Mouse (Mus musculus): ENCODE results near the gene Neurl1a.

Neurl1a gene

GRCm38 (mm10) chr19:47168223-47168622 lies 10.4 kb upstream of the Neurl1a start:
- DNase-seq (ENCODE audit: low spot score in 2 of 2) = no peak

DNA sequence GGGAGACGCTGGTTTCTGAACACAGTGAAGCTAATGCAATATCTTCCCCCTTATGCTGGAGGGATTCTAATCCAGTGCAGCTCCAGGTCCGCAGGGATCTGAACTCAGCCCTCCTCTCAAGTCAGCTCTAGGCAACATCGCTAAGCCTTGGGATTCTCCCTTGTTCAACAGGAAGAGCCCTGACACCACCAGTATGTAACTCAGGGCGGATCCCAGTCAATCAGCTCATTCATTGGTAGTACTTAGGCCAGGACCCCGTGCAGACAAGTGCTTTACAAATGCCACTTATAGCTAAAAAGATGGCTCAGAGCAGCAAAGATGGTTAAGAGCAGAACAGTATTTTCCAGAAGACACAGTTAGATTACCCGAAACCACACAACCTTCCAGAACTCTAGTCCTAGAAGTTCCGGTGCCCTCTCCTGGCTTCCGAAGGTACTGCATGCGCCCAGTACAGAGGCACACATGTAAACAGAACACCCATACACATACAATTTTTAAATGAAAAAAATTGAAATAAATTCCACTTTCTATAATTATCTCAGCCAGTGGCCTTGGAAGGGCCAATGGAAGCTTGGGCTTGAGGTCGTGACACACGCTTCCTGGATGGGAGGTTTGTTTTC lies 9.7 kb upstream of the Neurl1a start:
- peak; percentile 85 to 92 for DNase-seq (ENCODE audit: low spot score in 2 of 2)

- DNase-seq (ENCODE audit: low spot score in 2 of 2) = no peak
Observed at GRCm38 (mm10) chr19:47174515-47174914, 4.1 kb upstream of the Neurl1a start.

DNA sequence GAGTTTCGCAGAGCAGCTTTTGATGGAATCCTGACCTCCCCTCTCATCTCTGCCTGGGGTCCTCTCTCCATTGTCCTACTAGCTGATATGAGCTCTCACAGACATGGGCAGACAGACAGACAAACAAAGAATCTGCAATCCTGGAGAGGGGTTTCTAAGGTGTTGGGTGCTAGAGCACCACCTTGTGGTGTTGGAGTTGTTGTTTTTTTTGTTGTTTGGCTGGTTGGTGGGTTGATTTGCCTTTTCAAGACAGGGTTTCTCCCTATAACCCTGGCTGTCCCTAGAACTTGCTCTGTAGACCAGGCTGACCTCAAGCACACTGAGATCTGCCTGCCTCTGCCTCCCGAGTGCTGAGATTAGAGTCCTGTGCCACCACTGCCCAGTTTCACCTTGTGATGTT lies 3.1 kb upstream of the Neurl1a start:
- DNase-seq (ENCODE audit: low spot score in 2 of 2) = no peak

- no peak for DNase-seq (ENCODE audit: low spot score in 2 of 2)
Observed at GRCm38 (mm10) chr19:47176916-47177505, 1.6 kb upstream of the Neurl1a start.

DNA sequence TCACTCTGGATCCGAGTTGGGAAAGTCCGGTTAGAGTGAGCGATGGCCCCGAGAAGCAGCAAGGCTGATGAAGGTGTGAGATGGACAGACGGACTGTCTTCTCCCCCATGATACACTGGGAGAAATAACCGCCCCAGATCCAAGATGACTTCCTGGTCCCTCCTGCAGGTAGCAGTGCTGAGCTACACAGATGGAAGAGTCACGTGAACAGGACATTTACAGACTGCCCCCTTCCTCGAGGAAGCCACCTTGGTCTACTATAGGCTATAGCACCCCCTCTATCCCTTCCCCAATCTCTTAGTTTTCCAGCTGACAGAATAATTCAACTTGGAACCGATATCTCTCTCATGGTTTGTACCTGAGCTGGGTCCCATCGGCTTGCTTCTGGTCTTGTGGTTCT lies 619 bp upstream of the Neurl1a start:
- no peak for DNase-seq (ENCODE audit: low spot score in 2 of 2)

DNA sequence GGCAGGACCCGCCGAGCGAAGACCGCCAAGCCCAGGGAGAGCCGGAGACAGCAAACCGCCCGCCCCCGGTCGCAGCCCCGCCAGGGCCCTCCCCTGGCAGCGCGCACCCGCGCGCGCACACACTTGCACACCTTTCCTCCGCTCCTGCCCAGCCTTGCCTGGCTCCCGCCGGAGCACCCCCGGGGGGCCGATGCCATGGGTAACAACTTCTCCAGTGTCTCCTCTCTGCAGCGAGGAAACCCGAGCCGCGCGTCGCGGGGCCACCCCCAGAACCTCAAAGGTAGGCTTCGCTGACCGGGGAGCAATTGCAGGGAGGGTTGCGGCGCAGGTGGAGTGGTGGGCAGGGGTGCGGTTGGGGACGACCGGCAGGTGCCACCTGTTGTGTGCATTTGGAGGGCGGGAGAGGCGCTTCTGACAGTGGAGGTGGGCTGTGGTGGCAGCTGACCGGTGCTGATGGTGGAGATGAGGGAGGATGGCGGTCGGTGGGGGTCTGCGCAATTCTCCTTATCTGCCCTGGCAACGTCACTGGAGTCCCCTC lies 721 bp downstream of the Neurl1a start:
- peak in 1 of 2 experiments; percentile 35 for DNase-seq (ENCODE audit: low spot score in 2 of 2)

DNA sequence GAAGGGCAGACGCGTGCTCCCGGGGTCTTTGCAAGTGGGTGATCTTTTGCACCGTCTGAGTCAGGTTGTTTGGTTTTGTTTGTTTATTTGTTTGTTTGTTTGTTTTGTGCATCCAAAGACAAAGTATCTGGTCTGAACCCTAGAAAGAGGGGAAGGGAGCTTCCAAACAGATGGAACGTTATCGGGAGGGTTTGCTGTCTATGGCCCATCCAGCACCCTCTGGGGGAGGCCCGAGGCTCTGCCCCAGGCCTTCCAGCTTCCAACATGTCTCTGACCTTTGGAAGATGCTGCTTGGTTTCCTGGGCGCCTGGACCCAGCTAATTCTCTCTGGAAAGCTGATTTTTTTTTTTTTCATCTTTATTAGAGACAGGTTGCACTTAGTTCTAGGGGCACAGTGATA lies 1.4 kb downstream of the Neurl1a start:
- no peak for DNase-seq (ENCODE audit: low spot score in 2 of 2)

DNA sequence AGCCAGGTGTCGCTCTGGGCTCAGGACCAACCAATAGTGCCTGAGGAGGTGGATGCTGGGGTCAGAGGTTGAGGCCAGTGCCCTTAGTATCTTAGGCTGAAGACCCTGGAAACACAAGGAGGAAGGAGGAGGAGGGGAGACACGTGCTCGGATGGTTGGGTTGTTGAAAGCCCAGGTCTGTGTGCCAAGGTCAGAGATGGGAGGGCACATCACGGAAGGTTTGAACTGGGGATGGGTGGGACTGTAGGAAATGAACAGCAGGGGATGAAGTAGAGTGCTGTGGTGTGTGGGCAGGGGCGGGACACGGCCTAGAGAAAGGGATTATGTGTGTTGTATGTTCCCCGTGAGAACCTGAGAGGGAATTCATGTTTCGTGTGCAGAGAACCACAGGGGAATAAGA lies 5.6 kb downstream of the Neurl1a start:
- DNase-seq (ENCODE audit: low spot score in 2 of 2) = no peak

DNA sequence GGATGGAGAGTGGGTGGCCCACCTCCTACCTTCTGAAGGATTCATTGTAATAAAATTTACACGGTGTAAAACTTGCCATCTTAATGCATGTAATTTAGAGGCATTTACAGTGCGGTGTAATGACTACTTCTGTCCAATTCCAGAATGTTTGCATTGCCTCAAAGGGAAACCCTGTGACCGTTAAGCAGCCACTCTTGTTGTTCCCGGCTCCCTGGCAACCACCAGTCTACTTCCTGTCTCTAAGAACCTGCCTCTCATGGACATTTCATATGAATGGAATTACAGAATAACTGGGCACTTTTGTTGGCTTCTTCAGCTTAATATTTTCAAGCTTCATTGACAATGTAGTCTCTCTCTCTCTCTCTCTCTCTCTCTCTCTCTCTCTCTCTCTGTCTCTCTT lies 6.1 kb downstream of the Neurl1a start:
- no peak for DNase-seq (ENCODE audit: low spot score in 2 of 2)

DNA sequence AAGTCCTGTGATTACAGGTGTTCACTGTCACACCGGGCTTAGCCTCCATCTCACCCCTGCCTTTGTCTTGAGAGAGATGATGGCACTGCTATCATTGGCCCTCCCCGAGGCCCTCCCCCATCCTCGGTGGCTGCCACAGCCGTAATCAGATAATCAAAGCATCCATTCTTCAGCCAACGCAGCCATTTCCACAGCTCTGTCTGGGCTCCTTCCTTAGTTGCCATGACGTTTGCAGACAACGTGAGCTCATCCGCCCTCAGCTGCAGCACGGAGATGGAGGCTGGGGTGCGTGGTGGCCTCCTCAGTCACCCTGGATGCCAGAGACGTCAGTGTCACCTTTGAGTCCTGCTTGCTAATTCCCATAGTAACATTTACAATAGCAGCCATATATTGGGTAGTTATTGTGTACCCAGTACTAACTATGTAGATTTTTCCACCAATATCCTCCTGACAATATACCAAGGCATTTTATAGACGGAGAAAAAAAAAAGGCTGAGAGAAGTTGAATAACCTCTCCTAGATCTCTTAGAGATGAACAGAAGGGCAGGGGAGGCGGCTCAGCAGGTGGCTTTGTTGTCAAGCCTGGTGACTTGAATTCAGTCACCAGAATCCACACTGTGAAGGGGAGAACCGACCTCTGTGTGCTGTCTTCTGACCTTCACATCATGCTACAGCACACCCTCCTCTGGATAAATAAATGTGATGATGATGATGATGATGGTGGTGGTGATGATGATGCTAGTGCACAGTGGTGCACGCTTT lies 8.1 kb downstream of the Neurl1a start:
- DNase-seq (ENCODE audit: low spot score in 2 of 2) = no peak

DNA sequence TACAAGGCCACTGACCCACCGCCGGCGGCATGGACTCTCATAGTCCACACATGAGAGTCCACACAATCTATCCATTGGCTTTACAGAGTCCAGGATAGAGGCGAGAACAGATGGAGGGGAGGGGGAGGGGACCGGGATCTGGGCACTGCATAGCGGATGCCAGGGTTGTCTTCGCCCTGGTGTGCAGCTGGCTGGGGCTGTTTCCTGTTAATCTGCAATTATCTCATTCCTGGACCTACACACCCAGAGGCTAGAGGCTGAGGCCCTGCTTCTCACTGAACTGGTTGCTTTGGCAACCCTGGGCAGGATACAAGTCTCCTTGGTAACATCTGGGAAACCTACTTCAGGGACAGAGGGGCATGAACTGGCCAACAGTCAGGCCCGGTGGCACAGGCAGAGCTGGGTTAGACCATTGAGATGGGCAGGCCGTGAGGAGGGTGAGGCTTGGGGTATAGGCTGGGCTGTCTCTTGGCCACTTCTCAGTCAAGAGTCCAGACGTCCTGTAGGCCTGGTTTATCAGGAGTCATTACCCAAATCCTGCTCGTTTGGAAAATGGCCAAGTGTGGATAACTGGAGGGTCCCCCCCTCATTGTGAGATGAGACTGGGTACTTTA lies 10.0 kb downstream of the Neurl1a start:
- no peak for DNase-seq (ENCODE audit: low spot score in 2 of 2)

GRCm38 (mm10) chr19:47192158-47192557 lies 13.5 kb downstream of the Neurl1a start:
- no peak for DNase-seq (ENCODE audit: low spot score in 2 of 2)

GRCm38 (mm10) chr19:47198671-47199350 lies 20.2 kb downstream of the Neurl1a start:
- DNase-seq (ENCODE audit: low spot score in 2 of 2) = no peak

GRCm38 (mm10) chr19:47201972-47202371 lies 23.4 kb downstream of the Neurl1a start:
- DNase-seq (ENCODE audit: low spot score in 2 of 2) = no peak

DNA sequence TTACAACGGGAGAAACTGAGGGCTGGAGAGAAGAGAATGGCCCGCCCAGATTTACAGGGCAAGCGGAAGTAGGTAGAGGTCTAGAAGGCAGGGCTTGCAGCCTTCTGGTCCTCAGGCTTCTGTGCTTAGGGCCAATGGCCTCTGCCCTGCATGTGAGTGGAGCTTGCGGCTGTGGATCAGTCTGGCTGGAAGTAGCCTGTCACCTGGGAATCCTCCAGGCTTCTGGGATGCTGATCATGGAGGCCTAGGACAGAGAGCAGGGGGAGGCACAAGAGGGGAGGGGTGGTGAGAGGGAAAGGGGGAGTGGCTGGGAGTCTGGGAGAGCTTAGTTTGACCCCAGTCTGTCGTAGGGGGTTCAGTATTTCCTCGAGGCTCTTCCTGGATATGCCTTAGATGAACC lies 23.8 kb downstream of the Neurl1a start:
- no peak for DNase-seq (ENCODE audit: low spot score in 2 of 2)

GRCm38 (mm10) chr19:47203042-47203441 lies 24.4 kb downstream of the Neurl1a start:
- DNase-seq (ENCODE audit: low spot score in 2 of 2) = no peak

- DNase-seq (ENCODE audit: low spot score in 2 of 2) = no peak
Observed at GRCm38 (mm10) chr19:47204653-47205052, 26.0 kb downstream of the Neurl1a start.

GRCm38 (mm10) chr19:47206126-47206525 lies 27.5 kb downstream of the Neurl1a start:
- DNase-seq (ENCODE audit: low spot score in 2 of 2) = no peak

GRCm38 (mm10) chr19:47210432-47210831 lies 31.8 kb downstream of the Neurl1a start:
- DNase-seq (ENCODE audit: low spot score in 2 of 2) = no peak

DNA sequence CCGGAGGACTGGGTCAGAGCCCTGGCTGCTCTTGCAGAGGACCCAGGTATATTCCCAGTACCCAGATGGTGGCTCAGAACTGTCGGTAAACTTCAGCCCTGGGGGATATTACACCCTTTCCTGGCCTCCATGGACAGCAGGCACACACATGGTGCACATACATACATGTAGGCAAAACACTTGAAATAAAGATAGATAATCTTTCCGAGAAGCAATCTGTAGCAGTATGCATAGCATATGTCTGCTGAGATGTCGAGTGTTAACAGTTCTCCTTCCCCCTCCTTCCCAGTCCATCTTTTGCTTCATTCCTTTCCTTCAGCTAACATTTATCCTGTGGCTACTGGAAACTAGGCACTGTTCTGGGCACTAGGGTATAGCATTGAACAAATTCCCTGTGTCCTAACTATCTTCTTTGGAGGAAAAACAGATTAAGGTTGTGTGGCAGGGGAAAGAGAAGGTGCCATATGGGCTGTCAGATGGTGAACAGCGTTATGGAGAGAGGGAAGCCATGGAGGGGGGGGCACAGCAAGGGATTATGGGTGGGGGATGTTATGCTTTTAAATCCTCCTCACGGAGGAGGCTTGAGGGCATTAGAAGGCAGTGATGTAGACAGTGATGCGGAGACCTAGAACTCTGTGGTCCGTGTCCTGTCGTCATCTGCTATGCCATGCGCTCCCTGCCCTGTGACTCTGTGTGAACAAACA lies 33.1 kb downstream of the Neurl1a start:
- DNase-seq (ENCODE audit: low spot score in 2 of 2) = no peak
